Mouse (Mus musculus) megakaryocyte-erythroid progenitor cell, adult 5-6 weeks (primary cell): ENCODE results near the gene Ifi213. TPM values are rescaled to one million over a fixed set of nuclear protein-coding genes. Genes with fewer than 3 reads are reported as not detected.
"Not testable (repeated sequence)": the region's sequence is repeated elsewhere in the genome, so short reads cannot be mapped to it uniquely, and the experiment has no call there.

Source experiments
- ATAC-seq: replicated peaks from 2 replicates; pipeline ENCODE4 v1.8.0; 2016; ENCODE audit warnings: mild to moderate bottlenecking, inconsistent platforms; ENCODE audit not compliant: severe bottlenecking, poor library complexity, low FRiP score, low TSS enrichment
- total RNA-seq, 2 experiments: library from RNA; stranded (forward) in 1 of 2; stranded (reverse) in 1 of 2; fragments of 200-1000, 215-1000 nt in 1 of 2; fragments of >200 nt in 1 of 2; fragmentation: Nextera tagmentation in 1 of 2; gene quantifications; 2 replicates each; pipeline ENCODE4 v1.2.3; 2014 to 2017

The Ifi213 gene
- 4.0 and 6.9 TPM in 2 replicates for total RNA-seq (2014; fragmentation: Nextera tagmentation)
- total RNA-seq (2017) = 1.0 TPM in 1 of 2 replicates, not detected in the other

GRCm38 (mm10) chr1:173598838-173599494, at the start of gene Ifi213:
Gene Ifi213, minus strand, starts transcription at chr1:173599274.
- ATAC-seq = not testable (repeated sequence)

- ATAC-seq = no peak
Observed at GRCm38 (mm10) chr1:173645393-173645792, 46.3 kb upstream of the Ifi213 start.

GRCm38 (mm10) chr1:173633969-173634645, 35.0 kb upstream of the Ifi213 start:
- no peak for ATAC-seq

- ATAC-seq = not testable (repeated sequence)
Observed at GRCm38 (mm10) chr1:173630622-173631021, 31.5 kb upstream of the Ifi213 start, which contains the start of gene Ifi209. Gene Ifi209, plus strand, starts transcription at chr1:173630917.

- no peak for ATAC-seq
Observed at GRCm38 (mm10) chr1:173626686-173627085, 27.6 kb upstream of the Ifi213 start.

GRCm38 (mm10) chr1:173624052-173624451, 25.0 kb upstream of the Ifi213 start:
- ATAC-seq = no peak

- not testable (repeated sequence) for ATAC-seq
Observed at GRCm38 (mm10) chr1:173622216-173622615, 23.1 kb upstream of the Ifi213 start.

- ATAC-seq = not testable (repeated sequence)
Observed at GRCm38 (mm10) chr1:173610291-173610690, 11.2 kb upstream of the Ifi213 start.

GRCm38 (mm10) chr1:173589698-173590097, 9.4 kb downstream of the Ifi213 start:
- ATAC-seq = not testable (repeated sequence)

GRCm38 (mm10) chr1:173579921-173580585, 19.0 kb downstream of the Ifi213 start:
- ATAC-seq = no peak

- ATAC-seq = no peak
Observed at GRCm38 (mm10) chr1:173579079-173579478, 20.0 kb downstream of the Ifi213 start.

GRCm38 (mm10) chr1:173550491-173551050, 48.5 kb downstream of the Ifi213 start:
- not testable (repeated sequence) for ATAC-seq

- not testable (repeated sequence) for ATAC-seq
Observed at GRCm38 (mm10) chr1:173548798-173549197, 50.3 kb downstream of the Ifi213 start.

- not testable (repeated sequence) for ATAC-seq
Observed at GRCm38 (mm10) chr1:173535791-173536190, 63.3 kb downstream of the Ifi213 start, which contains the start of gene Ifi214. Gene Ifi214, minus strand, starts transcription at chr1:173535957.

- ATAC-seq = no peak
Observed at GRCm38 (mm10) chr1:173521452-173521851, 77.6 kb downstream of the Ifi213 start.

Other genes starting within 250 kb of the Ifi213 start
- 18.1 and 20.7 TPM in 2 replicates for gene Aim2, start 248.4 kb downstream of the Ifi213 start, total RNA-seq (2014; fragmentation: Nextera tagmentation)
- gene Aim2, start 248.4 kb downstream of the Ifi213 start, total RNA-seq (2017) = 17.9 and 23.6 TPM in 2 replicates
- not detected in 2 replicates for gene Cadm3, start 231.6 kb downstream of the Ifi213 start, total RNA-seq (2014; fragmentation: Nextera tagmentation)
- not detected in 2 replicates for gene Cadm3, start 231.6 kb downstream of the Ifi213 start, total RNA-seq (2017)
- gene Ifi206, start 108.2 kb downstream of the Ifi213 start, total RNA-seq (2014; fragmentation: Nextera tagmentation) = 1.2 and 2.3 TPM in 2 replicates
- not detected in 2 replicates for gene Ifi206, start 108.2 kb downstream of the Ifi213 start, total RNA-seq (2017)
- gene Ifi214, start 63.3 kb downstream of the Ifi213 start, total RNA-seq (2014; fragmentation: Nextera tagmentation) = 3.0 TPM in 1 of 2 replicates, not detected in the other
- gene Ifi214, start 63.3 kb downstream of the Ifi213 start, total RNA-seq (2017) = 1.5 TPM in 1 of 2 replicates, not detected in the other
- gene Ifi209, start 31.6 kb upstream of the Ifi213 start, total RNA-seq (2014; fragmentation: Nextera tagmentation) = 4.0 and 8.4 TPM in 2 replicates
- gene Ifi209, start 31.6 kb upstream of the Ifi213 start, total RNA-seq (2017) = 1.3 and 3.7 TPM in 2 replicates
- 0.49 and 0.57 TPM in 2 replicates for gene Ifi208, start 74.4 kb upstream of the Ifi213 start, total RNA-seq (2014; fragmentation: Nextera tagmentation)
- gene Ifi208, start 74.4 kb upstream of the Ifi213 start, total RNA-seq (2017) = 0.66 TPM in 1 of 2 replicates, not detected in the other
- 0.17 TPM in 1 of 2 replicates, not detected in the other for gene Ifi207, start 142.5 kb upstream of the Ifi213 start, total RNA-seq (2014; fragmentation: Nextera tagmentation)
- 0.11 and 0.42 TPM in 2 replicates for gene Ifi207, start 142.5 kb upstream of the Ifi213 start, total RNA-seq (2017)
- gene Ifi204, start 167.7 kb upstream of the Ifi213 start, total RNA-seq (2014; fragmentation: Nextera tagmentation) = not detected in 2 replicates
- gene Ifi204, start 167.7 kb upstream of the Ifi213 start, total RNA-seq (2017) = 0.75 and 1.7 TPM in 2 replicates